Mouse (Mus musculus): Measurements from ENCODE around the gene Eral1.

Eral1 gene

DNA sequence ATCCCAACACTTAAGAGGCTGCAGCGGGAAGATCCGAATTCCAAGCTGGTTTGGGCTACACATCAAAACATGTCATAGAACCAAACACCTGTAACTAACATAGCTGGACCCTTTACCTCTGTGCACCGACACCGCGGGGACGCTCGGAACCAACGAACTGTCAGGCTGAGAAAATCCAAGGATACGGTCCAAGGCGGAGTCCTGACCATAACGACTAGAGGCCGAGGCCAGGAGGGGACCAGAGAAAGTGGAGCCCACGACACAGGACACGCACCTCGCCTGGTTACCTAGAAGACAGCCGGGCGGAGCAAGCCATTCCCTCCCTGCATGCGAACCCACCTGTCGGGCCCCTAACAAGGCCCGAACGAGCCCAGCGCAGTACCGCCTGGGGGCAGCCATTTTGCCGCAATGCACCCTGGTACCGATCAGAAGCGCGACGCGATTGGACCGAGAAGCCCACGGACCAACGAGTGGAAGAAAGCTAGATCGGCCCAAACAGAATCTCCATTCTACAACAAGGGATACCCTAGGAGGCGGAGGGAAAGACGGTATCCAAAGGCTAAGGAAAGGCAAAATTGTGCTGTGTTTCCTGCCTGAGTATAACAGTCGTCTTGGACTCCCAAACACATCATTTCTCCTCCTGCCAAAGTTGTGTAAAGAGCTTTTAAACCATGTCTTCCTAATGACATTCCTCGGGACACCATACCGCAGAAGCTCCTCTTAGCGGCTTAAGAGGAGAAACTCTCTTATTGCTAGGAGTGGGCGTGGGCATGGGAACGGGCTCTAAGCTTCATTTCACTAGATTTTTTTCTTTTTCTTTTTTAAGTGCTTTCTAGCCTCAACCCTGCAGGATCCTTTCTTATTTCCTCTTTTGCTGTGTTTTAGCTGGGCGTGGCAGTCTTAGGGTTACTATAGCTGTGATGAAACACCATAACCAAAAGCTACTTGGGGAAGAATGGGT is at the start of gene Eral1:
Gene Eral1, minus strand, starts transcription at position 423 of the 961 bp plus-strand sequence.
- DNase-seq, result peak; percentile 72

DNA sequence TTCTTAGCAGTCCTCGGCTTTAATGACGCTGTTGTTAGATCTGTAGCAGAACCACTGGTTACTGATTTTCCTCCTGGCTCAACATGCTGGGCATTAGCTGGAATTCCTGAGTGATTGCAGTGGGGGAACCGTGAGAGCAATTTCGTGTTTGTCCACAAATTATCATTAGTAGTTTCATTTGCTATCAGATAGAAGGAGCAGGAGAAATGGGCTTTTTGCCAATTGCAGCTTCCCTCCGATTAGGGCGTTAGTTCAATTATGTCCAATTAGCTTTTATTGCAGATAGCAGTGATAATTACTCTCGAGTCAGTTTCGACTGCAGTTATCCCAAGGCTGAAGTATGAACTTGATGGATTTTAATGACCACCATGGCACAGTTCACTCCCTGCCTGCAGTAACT is 49.3 kb upstream of the Eral1 start:
- DNase-seq, result no peak

DNA sequence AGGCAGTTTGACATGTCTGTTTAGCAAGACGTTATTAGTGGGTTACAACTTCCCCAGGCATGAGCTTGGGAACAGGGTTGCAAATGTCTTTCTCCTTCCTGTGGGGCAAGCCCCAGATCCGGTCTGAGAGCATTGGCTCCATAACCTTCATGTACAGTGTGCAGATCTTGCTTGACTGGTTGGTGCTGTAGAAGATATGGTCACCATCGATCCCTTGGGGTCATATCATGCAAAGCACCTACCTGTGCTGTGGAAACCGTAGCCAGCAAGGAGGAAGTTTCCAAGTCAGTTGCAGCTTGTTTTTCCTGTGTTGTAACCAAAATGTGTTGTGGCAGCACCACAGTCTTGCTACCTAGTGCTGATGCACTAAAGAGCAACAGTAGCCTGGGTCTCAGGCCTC is 46.6 kb upstream of the Eral1 start:
- DNase-seq, result no peak

DNA sequence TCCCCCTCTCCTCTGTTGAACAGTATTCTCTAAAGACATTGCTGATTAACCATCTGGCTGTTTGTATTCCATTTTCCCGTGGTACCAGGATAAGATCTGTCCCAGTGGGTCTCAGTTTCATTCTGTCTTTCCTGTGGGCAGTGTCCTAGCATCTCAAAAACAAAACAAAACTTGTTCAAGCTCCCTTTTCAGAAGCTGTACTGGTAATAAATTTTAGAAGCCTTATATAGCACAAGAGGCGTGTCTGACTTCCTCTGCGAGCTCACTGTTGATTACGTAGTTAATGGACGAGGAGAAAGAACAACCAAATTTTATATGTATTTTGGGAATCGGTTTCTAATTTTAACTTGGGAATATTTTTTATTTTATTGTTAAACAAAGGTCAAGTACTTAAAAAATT is 45.5 kb upstream of the Eral1 start:
- no peak for DNase-seq

DNA sequence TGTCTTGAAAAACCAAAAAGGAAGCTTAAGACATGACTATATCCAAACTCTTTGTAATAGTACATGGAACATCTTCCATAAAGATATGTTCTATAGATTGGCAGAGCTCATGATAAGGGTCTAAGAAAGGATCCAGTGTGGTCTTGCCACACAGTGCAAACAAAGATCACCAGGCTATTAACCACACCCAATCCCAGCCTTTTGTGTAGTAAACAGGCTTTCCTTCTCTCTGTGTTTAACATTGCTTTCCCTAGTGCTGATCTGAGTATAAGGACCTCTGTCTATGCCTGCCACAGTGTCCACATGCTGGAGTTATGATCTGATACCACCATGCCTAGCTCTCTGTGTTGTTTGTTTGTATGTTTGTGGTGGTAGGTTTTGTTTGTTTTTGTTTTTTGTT is 43.6 kb upstream of the Eral1 start:
- DNase-seq, result no peak

DNA sequence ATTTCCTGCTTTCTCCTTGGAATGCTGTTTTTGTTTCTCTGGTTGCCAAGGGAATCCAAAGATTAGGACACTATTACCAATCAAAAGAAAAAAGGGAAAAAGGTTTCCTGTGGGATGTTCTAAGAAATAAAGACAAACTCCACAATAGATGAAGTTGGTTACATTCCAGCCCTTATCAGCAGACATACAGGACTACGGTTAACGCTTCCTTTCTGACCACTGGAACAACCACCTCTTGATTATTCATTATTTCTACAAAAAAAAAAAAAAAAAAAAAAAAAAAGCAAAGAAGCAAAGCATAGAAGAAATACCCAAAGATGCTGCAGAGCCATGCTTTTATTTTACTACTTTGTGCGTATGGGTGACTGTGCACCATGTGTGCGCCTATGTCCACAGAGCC is 42.6 kb upstream of the Eral1 start:
- DNase-seq, result no peak

DNA sequence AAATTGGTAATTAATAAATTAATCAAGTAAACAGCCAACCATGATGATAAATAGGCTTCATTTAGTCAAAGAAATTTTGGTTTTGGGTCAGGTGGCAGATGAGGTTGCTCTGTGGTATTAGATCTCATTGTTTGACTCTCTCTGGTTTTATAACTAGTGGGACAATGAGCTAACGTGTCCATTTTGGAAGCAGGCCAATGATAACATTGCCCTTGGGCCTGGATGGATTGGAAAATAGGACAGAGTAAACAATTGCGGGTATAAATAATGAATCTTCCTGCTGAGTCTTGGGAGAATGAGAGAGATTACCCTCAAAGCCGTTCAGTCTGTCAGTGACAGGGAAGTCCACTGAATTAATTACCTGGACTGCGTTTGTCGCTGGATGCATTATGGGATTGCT is 41.0 kb upstream of the Eral1 start:
- DNase-seq, result no peak

DNA sequence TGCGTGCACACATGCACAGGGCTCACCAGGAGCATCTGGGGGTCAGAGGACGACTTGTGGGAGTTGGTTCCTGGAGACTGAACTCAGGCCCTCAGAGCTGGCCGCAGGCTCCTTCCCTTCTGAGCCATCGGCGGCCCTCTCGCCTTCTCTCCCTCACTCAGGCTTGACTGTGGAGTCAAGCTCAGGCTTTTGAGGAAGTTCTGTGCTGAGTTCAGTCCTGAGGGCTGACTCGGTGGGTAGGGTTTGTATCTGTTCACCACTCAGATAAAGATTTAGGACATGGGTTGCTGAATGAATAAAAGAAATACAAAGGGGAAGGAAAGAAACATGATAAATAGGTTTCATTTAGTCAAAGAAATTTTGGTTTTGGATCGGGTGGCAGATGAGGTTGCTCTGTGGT is 39.7 kb upstream of the Eral1 start:
- DNase-seq, result no peak

DNA sequence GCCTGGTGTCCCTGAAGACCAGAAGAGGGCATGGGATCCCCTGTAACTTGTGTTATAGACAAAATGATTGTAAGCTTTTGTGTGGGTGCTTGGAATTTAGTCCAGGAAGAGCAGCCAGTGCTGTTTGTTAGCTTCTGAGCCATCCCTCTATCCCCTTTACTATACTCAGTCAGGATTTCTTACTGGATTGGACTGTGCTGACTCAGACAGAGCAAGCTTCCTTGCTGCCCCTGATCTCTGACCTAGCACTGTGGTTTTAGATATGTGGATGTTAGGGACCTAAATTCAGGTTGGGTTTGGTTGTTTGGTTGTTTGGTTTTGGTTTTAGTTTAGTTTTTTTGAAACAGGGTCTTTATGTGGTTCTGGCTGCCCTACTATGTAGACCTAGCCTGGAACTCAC is 38.3 kb upstream of the Eral1 start:
- DNase-seq, result no peak

DNA sequence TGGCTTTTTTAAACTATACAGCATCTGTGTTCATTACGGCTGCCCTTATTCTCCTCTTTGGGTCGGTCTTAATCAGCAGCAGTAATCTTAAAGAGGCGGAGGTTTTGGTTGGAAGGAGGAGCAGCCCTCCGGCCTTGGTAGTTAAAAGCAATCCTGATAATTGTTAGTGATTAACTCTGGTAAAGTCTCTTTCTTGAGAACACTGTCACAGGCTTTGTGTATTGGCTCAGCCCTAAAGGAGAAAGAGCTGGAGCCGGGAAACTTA is 35.9 kb upstream of the Eral1 start:
- no peak for DNase-seq

DNA sequence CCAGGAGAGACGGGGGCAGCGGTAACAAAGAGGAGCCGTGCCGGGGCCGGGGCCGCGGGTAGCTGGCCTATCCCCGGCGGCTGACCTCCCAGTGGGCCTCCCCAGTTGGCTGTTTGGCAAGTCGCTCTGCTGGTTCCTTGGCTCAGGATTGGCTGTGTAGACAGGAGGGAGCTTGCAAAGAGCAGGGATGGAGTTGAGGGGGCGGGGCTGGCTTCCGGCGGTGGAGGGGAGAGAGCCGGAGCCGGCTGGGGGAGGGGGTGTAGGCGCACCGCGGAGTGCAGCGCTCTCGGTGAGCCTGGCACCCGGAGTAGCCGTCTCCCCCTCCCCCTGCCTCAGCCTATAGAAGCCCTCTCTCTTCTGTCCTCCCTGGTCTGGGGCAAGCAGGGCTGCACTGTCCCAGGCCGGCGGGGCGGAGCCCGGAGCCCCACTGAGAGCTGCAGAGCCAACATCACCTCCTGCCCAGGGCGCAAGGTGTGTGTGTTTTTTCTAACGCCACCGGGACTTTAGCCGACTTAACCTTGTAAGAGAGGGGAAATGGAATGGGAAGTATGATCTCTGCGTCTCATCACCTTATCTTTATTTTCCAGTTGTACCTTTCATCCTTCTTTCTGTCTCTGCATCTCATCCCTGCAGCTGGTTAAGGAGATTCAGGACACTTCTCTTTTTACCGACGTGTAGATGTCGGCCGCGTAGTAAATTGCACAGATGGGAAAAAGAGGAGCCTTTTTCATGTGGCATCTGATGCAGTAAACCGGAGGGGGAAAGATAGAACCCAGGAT is 35.4 kb upstream of the Eral1 start:
- peak; percentile 86 for DNase-seq

DNA sequence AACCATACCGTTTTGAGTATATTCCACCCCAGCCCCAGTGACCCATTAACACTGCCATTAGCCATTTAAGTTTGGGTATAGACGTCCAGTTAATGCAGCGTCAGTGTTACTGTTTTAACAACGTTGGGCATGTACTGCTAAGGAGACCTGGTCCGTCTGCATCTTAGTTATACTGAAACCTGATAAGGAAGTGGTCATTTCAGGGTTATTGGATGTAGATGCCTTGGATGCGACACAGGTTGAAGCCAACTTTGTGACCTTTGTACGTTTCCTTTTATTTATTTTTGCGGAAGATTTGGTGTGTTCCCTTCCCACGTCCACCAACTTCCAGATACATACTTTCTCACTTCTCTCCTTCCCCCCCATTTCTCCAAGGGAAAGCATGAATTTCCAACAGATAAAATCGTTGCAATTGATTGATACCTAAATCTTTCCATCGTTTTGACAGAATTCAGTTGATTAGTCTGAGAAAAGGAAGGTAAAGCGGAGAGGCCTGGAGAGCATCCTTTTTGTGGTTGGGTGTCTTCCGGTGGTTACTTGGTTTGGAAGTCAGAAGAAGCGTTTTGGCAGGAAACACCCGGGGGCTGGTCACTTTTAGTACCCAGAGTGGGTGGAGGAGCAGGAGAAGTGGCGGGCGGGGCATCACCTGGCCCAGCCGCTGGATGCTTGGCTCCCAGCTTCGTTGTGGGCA is 34.6 kb upstream of the Eral1 start:
- no peak for DNase-seq

DNA sequence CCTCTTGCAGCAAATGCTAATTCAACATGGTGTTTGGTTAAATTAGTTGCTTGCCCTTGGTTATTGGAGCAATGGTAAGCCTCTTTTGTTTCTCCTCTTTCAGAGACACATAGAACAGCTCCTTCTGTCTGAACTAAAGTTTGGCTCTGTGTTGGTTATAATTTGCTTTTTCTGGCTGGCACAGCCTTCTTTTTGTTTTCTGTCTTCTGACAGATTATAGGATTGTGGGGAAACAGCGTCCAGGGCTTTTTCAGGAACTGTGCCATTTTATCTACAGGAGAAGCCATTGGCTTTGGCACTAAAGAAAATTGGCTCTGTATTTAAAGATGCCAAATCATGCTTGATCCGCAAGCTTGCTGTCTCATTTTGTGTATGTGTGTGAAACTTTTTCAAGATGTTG is 33.4 kb upstream of the Eral1 start:
- no peak for DNase-seq

DNA sequence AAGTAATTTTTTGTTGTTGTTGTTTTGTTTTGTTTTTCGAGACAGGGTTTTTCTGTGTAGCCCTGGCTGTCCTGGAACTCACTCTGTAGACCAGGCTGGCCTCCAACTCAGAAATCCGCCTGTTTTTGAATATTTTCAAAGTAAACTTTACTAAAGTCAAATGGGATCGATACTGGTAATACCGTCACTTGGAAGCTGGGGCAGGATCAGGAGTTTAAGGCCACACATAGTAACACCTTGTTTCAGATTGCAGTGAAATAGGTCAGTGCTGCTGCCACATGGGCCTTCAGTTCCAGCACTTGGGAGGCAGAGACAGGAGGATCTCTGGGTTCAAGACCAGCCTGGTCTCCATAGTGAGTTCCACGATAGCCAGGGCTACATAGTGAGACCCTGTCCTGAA is 24.3 kb upstream of the Eral1 start:
- no peak for DNase-seq

DNA sequence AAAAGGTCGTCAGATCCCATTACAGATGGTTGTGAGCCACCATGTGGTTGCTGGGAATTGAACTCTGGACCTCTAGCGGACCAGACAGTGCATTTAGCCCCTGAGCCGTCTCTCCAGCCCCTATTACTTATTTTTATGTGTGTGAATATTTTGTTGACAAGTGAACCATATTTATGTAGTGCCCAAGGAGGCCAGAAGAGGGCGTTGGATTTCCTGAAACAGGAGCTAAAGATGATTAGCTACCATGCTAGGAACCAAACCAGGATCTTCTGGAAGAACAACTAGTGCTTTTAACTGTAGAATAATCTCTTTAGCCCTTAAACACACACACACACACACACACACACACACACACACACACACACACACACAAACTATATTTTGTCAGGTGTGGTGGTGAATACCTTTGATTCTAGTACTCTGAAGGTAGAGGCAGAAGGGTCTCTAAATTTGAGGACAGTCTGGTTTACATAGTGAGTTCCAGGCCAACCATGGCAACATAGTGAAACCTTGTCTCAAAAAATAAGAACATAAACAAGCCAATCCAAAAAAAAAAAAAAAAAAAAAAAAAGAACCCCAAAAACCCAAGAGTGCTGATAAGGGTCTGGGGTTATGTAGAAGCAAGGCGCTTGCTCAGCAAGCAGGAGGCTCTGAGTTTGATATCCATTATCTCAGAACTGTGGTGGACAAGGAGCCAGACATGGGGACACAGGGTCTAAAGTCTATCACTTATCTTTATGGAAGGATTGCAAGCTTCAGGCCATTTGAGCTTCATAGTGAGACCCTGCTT is 23.0 kb upstream of the Eral1 start:
- no peak for DNase-seq

DNA sequence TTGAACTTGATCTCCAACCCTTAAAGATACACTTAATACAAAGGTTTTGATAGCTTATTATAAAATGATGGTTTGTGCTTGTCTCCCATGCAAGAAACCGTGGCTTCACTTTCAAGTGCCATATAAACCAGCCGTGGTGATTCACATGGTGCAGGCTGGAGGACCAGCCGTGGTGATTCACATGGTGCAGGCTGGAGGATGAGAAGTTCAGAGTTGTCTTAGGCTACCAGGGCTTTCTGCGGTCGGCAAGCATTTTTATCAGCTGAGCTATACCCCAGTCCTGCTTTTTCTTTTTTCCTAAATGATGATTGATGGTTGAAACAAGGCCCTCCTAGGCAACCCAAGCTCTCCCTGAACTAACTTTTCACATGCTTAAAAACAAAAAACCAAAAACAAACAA is 22.0 kb upstream of the Eral1 start:
- no peak for DNase-seq

DNA sequence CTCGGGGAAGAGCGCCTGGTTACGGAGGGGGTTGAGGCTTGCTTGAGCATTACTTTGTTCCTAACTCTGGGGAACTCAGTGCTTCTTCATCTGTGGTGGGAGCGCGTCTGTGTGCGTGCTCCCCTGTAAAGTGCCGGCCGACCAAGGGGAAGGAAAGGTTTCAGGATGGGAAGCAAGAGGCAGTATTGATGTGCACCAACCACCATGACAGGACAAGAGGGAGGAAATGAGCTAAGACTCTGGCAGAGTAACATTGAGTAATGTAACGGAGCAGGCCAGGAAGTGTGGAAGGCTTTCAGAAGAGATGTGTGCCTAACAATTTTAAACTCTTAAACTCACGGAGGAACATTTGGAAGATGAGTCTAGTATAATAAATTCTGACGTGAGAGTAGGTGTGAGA is 20.6 kb upstream of the Eral1 start:
- no peak for DNase-seq

DNA sequence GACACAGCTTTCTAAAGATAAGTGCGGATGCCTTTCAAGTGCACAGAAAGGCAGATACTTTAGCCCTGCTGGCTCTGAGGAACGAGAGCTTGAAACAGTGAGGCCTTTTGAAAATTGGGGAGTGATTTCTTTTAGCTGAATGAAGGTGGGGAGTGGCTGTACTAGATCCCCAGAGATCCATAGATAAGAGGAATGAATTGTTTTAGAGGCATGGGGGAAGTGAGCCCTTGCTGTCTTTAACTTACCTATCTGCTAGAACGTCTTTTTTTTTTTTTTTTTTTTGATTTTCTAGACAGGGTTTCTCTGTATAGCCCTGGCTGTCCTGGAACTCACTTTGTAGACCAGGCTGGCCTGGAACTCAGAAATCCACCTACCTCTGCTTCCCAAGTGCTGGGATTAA is 16.9 kb upstream of the Eral1 start:
- DNase-seq, result no peak

DNA sequence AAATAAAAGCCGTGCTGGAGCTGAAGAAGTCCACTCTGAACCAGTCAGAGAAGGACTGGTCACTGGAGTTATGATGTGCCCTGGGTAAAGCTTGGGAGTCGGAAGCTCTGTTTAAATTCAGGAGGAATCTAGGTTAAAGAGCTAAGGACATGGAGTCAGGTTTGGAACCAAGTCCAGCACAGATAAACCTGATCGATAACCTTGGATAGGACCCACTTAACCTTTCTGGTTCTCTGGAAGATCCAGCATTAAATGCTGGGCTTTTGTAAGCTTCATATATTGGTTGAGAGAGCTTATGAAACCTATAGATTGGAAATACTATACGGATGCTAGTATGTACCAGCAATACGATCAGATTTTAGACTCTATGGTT is 14.9 kb upstream of the Eral1 start:
- DNase-seq, result no peak

DNA sequence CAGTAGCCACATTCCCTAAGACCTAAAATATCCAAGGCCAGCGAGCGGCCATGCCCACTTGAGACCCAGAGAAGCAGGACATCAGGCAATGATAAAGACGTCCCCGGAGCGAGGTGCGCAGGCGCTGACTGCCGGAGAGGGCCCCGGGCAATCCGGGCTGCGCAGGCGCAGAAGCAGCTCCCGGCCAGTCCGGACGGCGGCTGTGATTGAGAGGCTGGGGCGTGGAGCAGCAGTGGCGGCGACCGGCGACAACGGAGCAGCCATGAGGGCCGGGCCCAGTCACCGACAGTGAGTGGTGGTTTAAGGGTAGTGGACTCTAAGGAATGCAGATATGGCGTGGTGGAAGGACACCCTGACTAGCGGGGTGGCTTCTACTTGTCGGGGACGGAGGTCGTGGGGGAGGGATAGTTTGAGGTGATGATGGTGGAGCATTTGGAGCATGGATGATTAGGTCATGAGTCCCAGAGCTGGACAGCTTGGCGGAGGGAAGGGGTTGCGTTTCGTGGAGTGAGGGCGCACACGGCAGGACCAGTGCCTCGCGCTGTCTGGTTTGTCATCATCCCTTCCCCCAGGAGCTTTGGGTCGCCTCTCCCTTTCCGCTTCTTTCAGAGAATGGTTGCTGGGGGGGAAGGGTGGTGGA is 14.4 kb upstream of the Eral1 start, which contains the start of gene Fam222b:
Gene Fam222b, plus strand, starts transcription at position 157 of the 640 bp plus-strand sequence.
- peak; percentile 86 for DNase-seq

DNA sequence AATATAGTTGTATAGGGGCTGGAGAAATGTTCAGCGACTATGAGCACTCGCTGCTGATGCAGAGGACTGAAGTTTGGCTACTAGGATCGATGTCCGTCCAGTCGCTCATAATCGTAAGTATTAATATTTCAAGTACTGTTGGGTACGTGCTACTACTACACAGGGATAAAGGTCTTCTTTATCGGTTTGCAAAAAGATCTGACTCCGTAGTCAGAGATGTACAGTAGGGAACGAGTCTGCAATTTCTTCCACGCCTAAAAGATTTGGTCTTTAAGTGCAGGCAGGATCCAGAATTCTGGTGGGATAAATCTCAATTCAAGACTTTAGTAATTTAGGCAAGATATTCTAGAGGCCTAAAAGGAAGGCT is 13.9 kb upstream of the Eral1 start:
- no peak for DNase-seq

DNA sequence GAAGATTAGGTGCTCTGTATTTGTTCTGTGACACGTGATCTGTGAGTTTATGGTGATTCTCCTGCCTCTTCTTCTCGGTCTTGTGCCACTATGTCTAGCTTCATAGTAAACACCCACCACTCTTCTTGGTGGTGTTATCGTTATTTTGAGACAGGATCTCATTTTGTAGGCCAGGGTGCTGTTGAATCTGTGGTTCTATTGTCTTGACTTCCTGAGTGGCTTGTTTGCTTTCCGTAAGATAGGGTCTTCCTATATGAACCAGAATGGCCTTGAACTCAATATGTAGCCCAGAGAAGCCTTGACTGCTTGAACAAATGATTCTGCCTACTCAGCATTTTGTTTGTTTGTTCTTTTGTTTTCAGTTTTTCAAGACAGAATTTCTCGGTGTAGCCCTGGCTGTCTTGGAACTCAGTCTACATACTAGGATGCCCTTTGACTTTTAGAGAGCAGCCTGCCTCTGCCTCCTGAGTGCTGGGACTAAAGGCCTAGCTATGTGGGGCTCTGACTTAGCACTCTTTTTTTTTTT is 7.6 kb upstream of the Eral1 start:
- DNase-seq, result no peak

Data from thymus, postnatal 25 days (tissue).